In genomic region chr19:45596019-45596418, GRCm38 (mm10) we compare ENCODE assay signal across 15 mouse cellular contexts. TPM values are rescaled to one million over a fixed set of nuclear protein-coding genes. Genes with fewer than 3 reads are reported as not detected.
DNase-seq lines count a peak whose midpoint lies in the region; ATAC-seq lines count a peak whose summit lies in the region.
"Had no signal": no experiment of that assay in that cellular context is flagged by ENCODE, and none has a peak within 500 bp of the region (broad histone marks: within the 10 kb centered on the region; RNA-seq: fewer than 3 reads in every experiment).

No protein-coding gene starts in this region.

- H3K4me1 ChIP-seq in forebrain, embryonic 16.5 days (replicated peaks; ENCODE audit: control insufficient read depth, insufficient read depth, low read length), result peaks cover 6% of the 10 kb centered on the region; the same call in 1 of the 2 replicates
- H3K4me1 ChIP-seq in midbrain, embryonic 12.5 days, result peaks cover 14% of the 10 kb centered on the region

- peak; percentile 95 for ATAC-seq in forebrain, embryonic 16.5 days
- peak; percentile 85 for ATAC-seq in midbrain, embryonic 12.5 days (ENCODE audit: low FRiP score, low read depth)
- ATAC-seq: liver, postnatal 0 days had no signal

- no peak overlapping the region for H3K27ac ChIP-seq in forebrain, embryonic 16.5 days (ENCODE audit: low read length)
- no peak overlapping the region; the same call in 1 of the 2 replicates for H3K27ac ChIP-seq in midbrain, embryonic 12.5 days (replicated peaks)
- H3K27ac ChIP-seq: heart, embryonic 15.5 days; left cerebral cortex, adult 2 months had no signal

- WGBS in forebrain, embryonic 16.5 days, result 3% methylated on average over 7 of the region's 7 CpGs
- 24% methylated on average over 7 of the region's 7 CpGs for WGBS in midbrain, embryonic 12.5 days

- no peak overlapping the region for H3K4me2 ChIP-seq in forebrain, embryonic 16.5 days (ENCODE audit: low read length)
- no peak overlapping the region for H3K4me2 ChIP-seq in midbrain, embryonic 12.5 days (replicated peaks)
- H3K4me2 ChIP-seq: heart, embryonic 15.5 days had no signal

- H3K4me3 ChIP-seq in forebrain, embryonic 16.5 days (replicated peaks; ENCODE audit: low read length), result no peak overlapping the region
- no peak overlapping the region for H3K4me3 ChIP-seq in midbrain, embryonic 12.5 days
- H3K4me3 ChIP-seq: heart, embryonic 15.5 days; left cerebral cortex, adult 2 months had no signal

- peak; percentile 19 for DNase-seq in MN1 (ENCODE audit: low spot score)
- peak; percentile 97 for DNase-seq in Muller cell, postnatal 12 days (ENCODE audit: inconsistent ontology term)
- DNase-seq in frontal cortex, postnatal 10 days (ENCODE audit: low spot score in 2 of 2), result no peak
- DNase-seq in urinary bladder, postnatal 25 days (ENCODE audit: low spot score), result no peak
- no peak for DNase-seq in cerebellum, adult 11 months
- DNase-seq: adrenal gland, adult 2 months; cerebellum, adult 2 months; liver, postnatal 0 days; spleen, adult 18-20 months; thymus, postnatal 14 days had no signal

- H3K27me3 ChIP-seq in forebrain, embryonic 16.5 days (replicated peaks; ENCODE audit: control insufficient read depth, insufficient read depth, low read length), result peaks cover 84% of the 10 kb centered on the region
- peaks cover 79% of the 10 kb centered on the region for H3K27me3 ChIP-seq in midbrain, embryonic 12.5 days
- H3K27me3 ChIP-seq: heart, embryonic 15.5 days had no signal

- no peaks in the 10 kb centered on the region for H3K36me3 ChIP-seq in forebrain, embryonic 16.5 days (ENCODE audit: control insufficient read depth, insufficient read depth)
- H3K36me3 ChIP-seq in midbrain, embryonic 12.5 days, result no peaks in the 10 kb centered on the region
- H3K36me3 ChIP-seq: heart, embryonic 15.5 days had no signal

- H3K9me3 ChIP-seq in forebrain, embryonic 16.5 days (ENCODE audit: control insufficient read depth, low read length), result no peaks in the 10 kb centered on the region
- no peaks in the 10 kb centered on the region for H3K9me3 ChIP-seq in midbrain, embryonic 12.5 days
- H3K9me3 ChIP-seq: G1E; heart, embryonic 15.5 days had no signal

- H3K9ac ChIP-seq in forebrain, embryonic 16.5 days (replicated peaks; ENCODE audit: low read depth, low read length), result no peak overlapping the region
- no peak overlapping the region for H3K9ac ChIP-seq in midbrain, embryonic 12.5 days (replicated peaks)
- H3K9ac ChIP-seq: heart, embryonic 15.5 days; liver, postnatal 0 days had no signal

RNA-seq across cellular contexts. Expression of gene Gm17018, which starts 35.6 kb away (rescaled TPM):
- 41.4 and 44.0 TPM in 2 replicates for polyA plus RNA-seq in forebrain, embryonic 16.5 days (2015; fragmentation: Nextera tagmentation; extraction: Ambion mirVana)
- 41.4 and 41.9 TPM in 2 replicates for polyA plus RNA-seq in midbrain, embryonic 12.5 days (2016; fragmentation: Nextera tagmentation; extraction: Ambion mirVana)

RNA-seq across cellular contexts. Expression of gene Poll, which starts 35.7 kb away (rescaled TPM):
- 12.8 and 14.6 TPM in 2 replicates for polyA plus RNA-seq in forebrain, embryonic 16.5 days (2015; fragmentation: Nextera tagmentation; extraction: Ambion mirVana)
- polyA plus RNA-seq in midbrain, embryonic 12.5 days (2016; fragmentation: Nextera tagmentation; extraction: Ambion mirVana), result 15.9 and 17.0 TPM in 2 replicates

Comparison
In these comparisons a context has a peak if more than half of its experiments do, and no peak if none do; other contexts are left out.
1. DNase-seq: peak in MN1 (single experiment) and Muller cell, postnatal 12 days (single experiment); none in frontal cortex, postnatal 10 days (0 of 2), urinary bladder, postnatal 25 days (single experiment) and cerebellum, adult 11 months (single experiment).